9 mouse cellular contexts compared by ENCODE assay signal in the genomic region with DNA sequence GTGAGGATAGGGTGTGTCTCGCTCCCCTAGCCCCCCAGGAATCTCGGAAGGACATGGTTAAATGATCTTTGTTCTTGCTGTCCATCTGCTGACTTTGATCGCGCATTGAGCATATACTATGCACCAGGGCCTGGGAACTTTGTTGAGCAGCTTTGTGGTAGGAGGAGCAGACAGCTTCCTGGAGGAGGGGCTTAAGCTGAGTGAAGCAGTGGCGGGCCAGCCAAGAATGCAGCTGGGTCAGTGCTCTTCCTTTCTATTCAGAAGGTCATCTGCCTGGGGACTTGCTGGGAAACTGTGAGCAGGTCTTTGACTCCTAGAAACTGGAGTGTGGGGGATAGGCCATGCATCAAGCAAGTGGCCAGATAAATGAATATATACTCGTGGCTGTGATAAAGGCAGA. TPM values are rescaled to one million over a fixed set of nuclear protein-coding genes. Genes with fewer than 3 reads are reported as not detected.
DNase-seq lines count a peak whose midpoint lies in the region; ATAC-seq and TF ChIP-seq lines count a peak whose summit lies in the region.
"Had no signal": no experiment of that assay in that cellular context is flagged by ENCODE, and none has a peak within 500 bp of the region (broad histone marks: within the 10 kb centered on the region; RNA-seq: fewer than 3 reads in every experiment).

No protein-coding gene starts in this region.

- H3K9ac ChIP-seq in hindbrain, postnatal 0 days (replicated peaks; ENCODE audit: low read length): no peak overlapping the region
- H3K9ac ChIP-seq in midbrain, embryonic 13.5 days (replicated peaks): no peak overlapping the region
- H3K9ac ChIP-seq: liver, postnatal 0 days had no signal

- H3K4me1 ChIP-seq in hindbrain, postnatal 0 days (ENCODE audit: insufficient read depth, low read length): peaks cover 38% of the 10 kb centered on the region
- peaks cover 79% of the 10 kb centered on the region for H3K4me1 ChIP-seq in midbrain, embryonic 13.5 days (replicated peaks)

- H3K27me3 ChIP-seq in hindbrain, postnatal 0 days (ENCODE audit: insufficient read depth, low read length): no peaks in the 10 kb centered on the region
- H3K27me3 ChIP-seq in midbrain, embryonic 13.5 days: no peaks in the 10 kb centered on the region

- 0 out of 2 replicates have a peak overlapping the region, but pooled peaks have one; percentile 23 for H3K4me2 ChIP-seq in hindbrain, postnatal 0 days (ENCODE audit: low read depth, low read length)
- H3K4me2 ChIP-seq in midbrain, embryonic 13.5 days (replicated peaks): peak overlapping the region; percentile 87

- no peak for ATAC-seq in hindbrain, postnatal 0 days
- ATAC-seq in midbrain, embryonic 13.5 days: no peak
- ATAC-seq: liver, postnatal 0 days had no signal

- H3K36me3 ChIP-seq in hindbrain, postnatal 0 days (ENCODE audit: insufficient read depth, low read length): no peaks in the 10 kb centered on the region; the same call in 1 of the 2 replicates
- H3K36me3 ChIP-seq in midbrain, embryonic 13.5 days: peaks cover 19% of the 10 kb centered on the region; the same call in 1 of the 2 replicates

- no peaks in the 10 kb centered on the region for H3K9me3 ChIP-seq in hindbrain, postnatal 0 days (ENCODE audit: low read length)
- H3K9me3 ChIP-seq in midbrain, embryonic 13.5 days: no peaks in the 10 kb centered on the region

- TF ChIP-seq CTCF in hindbrain, postnatal 0 days (IDR thresholded peaks at IDR 0.05; ENCODE audit: low read depth): no peak

- 66% methylated on average over 6 of the region's 6 CpGs for WGBS in hindbrain, postnatal 0 days
- 77% methylated on average over 6 of the region's 6 CpGs for WGBS in midbrain, embryonic 13.5 days

- peak; percentile 35 for DNase-seq in embryo, embryonic 10.5 days (ENCODE audit: low spot score)
- DNase-seq in embryo, embryonic 9.5 days (ENCODE audit: extremely low spot score): no peak
- peak; percentile 32 for DNase-seq in adrenal gland, postnatal 25 days
- DNase-seq in hindbrain, postnatal 0 days (ENCODE audit: low spot score): peak; percentile 27
- no peak for DNase-seq in urinary bladder, adult 18-20 months (ENCODE audit: low spot score in 2 of 2)
- DNase-seq in gastrocnemius, adult 18-20 months (ENCODE audit: low spot score): no peak
- DNase-seq in layer of hippocampus, postnatal 36 days: no peak
- DNase-seq: liver, postnatal 0 days had no signal

- no peak overlapping the region for H3K4me3 ChIP-seq in hindbrain, postnatal 0 days (ENCODE audit: low read length)
- H3K4me3 ChIP-seq in midbrain, embryonic 13.5 days (replicated peaks): peak overlapping the region; percentile 88

- peak overlapping the region; percentile 51; the same call in 1 of the 2 replicates for H3K27ac ChIP-seq in hindbrain, postnatal 0 days
- H3K27ac ChIP-seq in midbrain, embryonic 13.5 days: peak overlapping the region; percentile 93; the same call in 1 of the 2 replicates

RNA-seq across cellular contexts. Expression of a gene that starts 7.9 kb away (rescaled TPM):
- 18.1 and 19.4 TPM in 2 replicates for total RNA-seq in adrenal gland, postnatal 25 days (2021)
- 133 and 134 TPM in 2 replicates for total RNA-seq in hindbrain, postnatal 0 days (2014; rRNA removed)
- polyA plus RNA-seq in hindbrain, postnatal 0 days (2015; fragmentation: Nextera tagmentation; extraction: Ambion mirVana): 23.2 and 25.4 TPM in 2 replicates
- polyA plus RNA-seq in midbrain, embryonic 13.5 days (2015; fragmentation: Nextera tagmentation; extraction: Ambion mirVana): 31.6 and 39.1 TPM in 2 replicates
- 1 to 10 TPM; 2.8 to 3.0 TPM for total RNA-seq in gastrocnemius, adult 18-20 months (2021)
- 100 to 1,000 TPM; 154 to 160 TPM for total RNA-seq in layer of hippocampus, postnatal 36 days (2021)

RNA-seq across cellular contexts. Expression of a gene that starts 58.8 kb away (rescaled TPM):
- 32.3 and 34.6 TPM in 2 replicates for total RNA-seq in adrenal gland, postnatal 25 days (2021)
- total RNA-seq in hindbrain, postnatal 0 days (2014; rRNA removed): 69.6 and 74.4 TPM in 2 replicates
- polyA plus RNA-seq in hindbrain, postnatal 0 days (2015; fragmentation: Nextera tagmentation; extraction: Ambion mirVana): 133 and 135 TPM in 2 replicates
- 88.1 and 91.0 TPM in 2 replicates for polyA plus RNA-seq in midbrain, embryonic 13.5 days (2015; fragmentation: Nextera tagmentation; extraction: Ambion mirVana)
- 10 to 100 TPM; 15.2 to 15.9 TPM for total RNA-seq in gastrocnemius, adult 18-20 months (2021)
- 10 to 100 TPM; 53.6 to 60.9 TPM for total RNA-seq in layer of hippocampus, postnatal 36 days (2021)

Comparison
In these comparisons a context has a peak if more than half of its experiments do, and no peak if none do; other contexts are left out.
1. DNase-seq: peak in embryo, embryonic 10.5 days (single experiment), adrenal gland, postnatal 25 days (single experiment) and hindbrain, postnatal 0 days (single experiment); none in embryo, embryonic 9.5 days (single experiment), urinary bladder, adult 18-20 months (0 of 2), gastrocnemius, adult 18-20 months (single experiment) and layer of hippocampus, postnatal 36 days (0 of 2).